Mouse (Mus musculus) cortical plate, adult 2 months (tissue): ENCODE measurements around the gene Ahsg.

Experiments used
- CTCF ChIP-seq: fragments of 200-500 bp; IDR thresholded peaks from 2 replicates; pipeline ENCODE4 v1.5.1; 2011; ENCODE audit warnings: mild to moderate bottlenecking, control low read depth, low read length; ENCODE audit not compliant: insufficient read depth; ENCODE audit errors: extremely low read depth
- POLR2A ChIP-seq: fragments of 200-500 bp; IDR thresholded peaks from 2 replicates; pipeline ENCODE4 v1.6.1; 2011; ENCODE audit warnings: mild to moderate bottlenecking, low read length, control low read depth; ENCODE audit not compliant: insufficient read depth; ENCODE audit errors: extremely low read depth

- TF ChIP-seq CTCF (no peak), POLR2A (no peak)
Measured at GRCm38 (mm10) chr16:22899346-22899745, 8.3 kb downstream of the Ahsg start.
